Mouse (Mus musculus) spleen, embryonic (tissue): Measurements from ENCODE around the gene Hps4.

Source experiments
- CTCF ChIA-PET: fragments of 350-600 bp; sonication (Branson Sonifier 250); formaldehyde crosslinking; loops from one replicate; lab custom pipeline; 2022; lab: Charles Lee

Gene Hps4

GRCm38 (mm10) chr5:112323246-112323645 lies 19.6 kb upstream of the Hps4 start:
- CTCF ChIA-PET = no interaction called here

GRCm38 (mm10) chr5:112324637-112325545 lies 18.0 kb upstream of the Hps4 start:
- CTCF ChIA-PET = interaction anchor here (0.6 kb wide), 1 partner anchor 54 kb away, joined by 3 read pairs; no protein-coding TSS in a partner anchor

GRCm38 (mm10) chr5:112325546-112326445 lies 17.1 kb upstream of the Hps4 start, which contains the start of gene Tfip11:
Gene Tfip11, plus strand, starts transcription at chr5:112326358.
- CTCF ChIA-PET = no interaction called here

- CTCF ChIA-PET = no interaction called here
These were observed 16.4 kb upstream of the Hps4 start for GRCm38 (mm10) chr5:112326446-112327009.

GRCm38 (mm10) chr5:112327854-112328253 lies 15.0 kb upstream of the Hps4 start:
- CTCF ChIA-PET = interaction anchor here (0.5 to 0.6 kb wide), 2 partner anchors 51 to 59 kb away, joined by 4 to 5 read pairs; no protein-coding TSS in a partner anchor

- CTCF ChIA-PET = no interaction called here
These were observed 12.9 kb upstream of the Hps4 start for GRCm38 (mm10) chr5:112329805-112330564.

- CTCF ChIA-PET = interaction anchor here (2.2 kb wide), 1 partner anchor 95 kb away, joined by 7 read pairs; no protein-coding TSS in a partner anchor
These were observed 7.4 kb upstream of the Hps4 start for GRCm38 (mm10) chr5:112335473-112335872.

GRCm38 (mm10) chr5:112337004-112337403 lies 5.9 kb upstream of the Hps4 start:
- CTCF ChIA-PET = interaction anchor here (0.6 kb wide), 1 partner anchor 100 kb away, joined by 13 read pairs; no protein-coding TSS in a partner anchor

GRCm38 (mm10) chr5:112339215-112339614 lies 3.7 kb upstream of the Hps4 start:
- CTCF ChIA-PET = no interaction called here

GRCm38 (mm10) chr5:112343205-112343595 lies 317 bp downstream of the Hps4 start:
- CTCF ChIA-PET = no interaction called here

- CTCF ChIA-PET = interaction anchor here (1.0 kb wide), 1 partner anchor 103 kb away, joined by 3 read pairs; no protein-coding TSS in a partner anchor
These were observed 1.4 kb downstream of the Hps4 start for GRCm38 (mm10) chr5:112344092-112344960.

GRCm38 (mm10) chr5:112346211-112346965 lies 3.5 kb downstream of the Hps4 start:
- CTCF ChIA-PET = no interaction called here

GRCm38 (mm10) chr5:112349169-112349568 lies 6.3 kb downstream of the Hps4 start:
- CTCF ChIA-PET = no interaction called here

- CTCF ChIA-PET = no interaction called here
These were observed 12.6 kb downstream of the Hps4 start for GRCm38 (mm10) chr5:112355493-112355892.

- CTCF ChIA-PET = no interaction called here
These were observed 13.0 kb downstream of the Hps4 start, which contains the start of gene Gm6583 for GRCm38 (mm10) chr5:112355910-112356309. Gene Gm6583, minus strand, starts transcription at chr5:112356033.

GRCm38 (mm10) chr5:112356322-112356721 lies 13.4 kb downstream of the Hps4 start:
- CTCF ChIA-PET = no interaction called here

- CTCF ChIA-PET = no interaction called here
These were observed 16.6 kb downstream of the Hps4 start for GRCm38 (mm10) chr5:112359520-112359919.

GRCm38 (mm10) chr5:112360077-112360476 lies 17.2 kb downstream of the Hps4 start:
- CTCF ChIA-PET = no interaction called here
